Mouse (Mus musculus) liver, embryonic 16.5 days (tissue): ENCODE results near the gene Dnmt3a. TPM values are rescaled to one million over a fixed set of nuclear protein-coding genes. Genes with fewer than 3 reads are reported as not detected.

Experiments used
- ATAC-seq: fragments of 200-750 bp; cut with Nextera tagmentation; 2 replicates; pipeline ENCODE4 v1.8.0; 2017; ENCODE audit warnings: low read depth, mild to moderate bottlenecking, moderate number of reproducible peaks, moderate library complexity
- H3K27ac ChIP-seq: fragments of 300-500 bp; sonication (generic); 2 replicates; pipeline ENCODE4 v1.5.1; 2014; ENCODE audit warnings: mild to moderate bottlenecking, low read length
- H3K27me3 ChIP-seq: fragments of 300-500 bp; sonication (generic); 2 replicates; pipeline ENCODE4 v1.6.1; 2014; ENCODE audit warnings: low read depth, low read length, mixed read lengths; ENCODE audit not compliant: control insufficient read depth, insufficient read depth
- H3K36me3 ChIP-seq: fragments of 300-500 bp; sonication (generic); 2 replicates; pipeline ENCODE4 v1.6.1; 2014; ENCODE audit warnings: mild to moderate bottlenecking; ENCODE audit not compliant: control insufficient read depth, insufficient read depth
- H3K4me1 ChIP-seq: fragments of 300-500 bp; sonication (generic); 2 replicates; pipeline ENCODE4 v1.6.1; 2014; ENCODE audit warnings: low read depth, low read length, mixed read lengths; ENCODE audit not compliant: control insufficient read depth
- H3K4me2 ChIP-seq: fragments of 300-500 bp; sonication (generic); 2 replicates; pipeline ENCODE4 v1.6.1; 2014; ENCODE audit warnings: low read depth, low read length, mixed read lengths
- H3K4me3 ChIP-seq: fragments of 300-500 bp; sonication (generic); 2 replicates; pipeline ENCODE4 v1.5.1; 2014; ENCODE audit warnings: low read depth, mild to moderate bottlenecking, low read length
- H3K9ac ChIP-seq: fragments of 300-500 bp; sonication (generic); 2 replicates; pipeline ENCODE4 v1.6.1; 2014; ENCODE audit warnings: low read depth, low read length
- H3K9me3 ChIP-seq: fragments of 300-500 bp; sonication (generic); replicated peaks from 2 replicates; pipeline ENCODE4 v1.6.1; 2016; ENCODE audit warnings: low read length; ENCODE audit not compliant: control insufficient read depth
- WGBS: fragments of 180-500 bp; shearing (Covaris S2); extraction: QIAGEN DNeasy Blood & Tissue Kit; methylation state at CpG from one replicate; pipeline ENCODE4 v1.1.7; 2014; ENCODE audit not compliant: insufficient replicate concordance; 5-methylcytosine and 5-hydroxymethylcytosine counted together
- polyA plus RNA-seq: library from polyadenylated mRNA; unstranded; fragments of >200 nt; fragmentation: Nextera tagmentation; extraction: Ambion mirVana; gene quantifications from 2 replicates; pipeline ENCODE4 v1.2.1, GENCODE M21; 2015

Gene Dnmt3a
- polyA plus RNA-seq, 1 experiment from 2014 or later = 16.8 TPM

GRCm38 (mm10) chr12:3850165-3850564 is 44.4 kb downstream of the Dnmt3a start:
- Histone ChIP-seq H3K27ac (no peak overlapping the region), H3K4me1 (no peaks in the 10 kb centered on the region; the same call in 1 of the 2 replicates), H3K9ac (no peak overlapping the region), H3K27me3 (no peaks in the 10 kb centered on the region), H3K9me3 (no peaks in the 10 kb centered on the region), H3K4me2 (no peak overlapping the region), H3K36me3 (no peaks in the 10 kb centered on the region; the same call in 1 of the 2 replicates), H3K4me3 (no peak overlapping the region)
- WGBS = 62% methylated on average over 5 of the region's 5 CpGs
- no peak for ATAC-seq

DNA sequence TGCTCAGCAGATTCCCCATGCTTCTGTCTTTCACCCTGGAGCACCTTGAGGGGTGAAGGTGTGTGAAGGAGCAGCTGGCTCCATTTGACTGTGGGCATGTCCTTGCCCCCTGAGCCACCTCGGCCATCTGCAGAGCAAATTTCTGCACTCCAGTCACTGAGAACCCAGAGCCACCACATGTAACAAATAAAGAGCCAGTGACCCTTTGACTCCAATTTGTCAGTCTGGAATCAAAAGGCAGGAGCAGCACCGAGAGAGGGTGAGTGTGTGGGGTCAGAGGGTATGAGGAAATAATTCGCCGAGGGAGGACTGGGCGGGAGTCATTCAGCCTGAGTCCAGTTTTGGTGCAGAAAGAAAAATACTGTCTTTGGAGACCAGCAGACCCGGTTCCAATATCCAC is 44.9 kb downstream of the Dnmt3a start:
- H3K9me3 ChIP-seq = no peaks in the 10 kb centered on the region
- H3K4me1 ChIP-seq = peaks cover 2% of the 10 kb centered on the region
- no peaks in the 10 kb centered on the region; the same call in 1 of the 2 replicates for H3K36me3 ChIP-seq
- no peak overlapping the region for H3K9ac ChIP-seq
- H3K4me2 ChIP-seq = no peak overlapping the region
- H3K27me3 ChIP-seq = no peaks in the 10 kb centered on the region
- no peak overlapping the region for H3K27ac ChIP-seq
- WGBS = 59% methylated on average over 6 of the region's 6 CpGs
- ATAC-seq = peak; percentile 41; the same call in 1 of the 2 replicates
- no peak overlapping the region for H3K4me3 ChIP-seq

- H3K36me3 ChIP-seq = no peaks in the 10 kb centered on the region; the same call in 1 of the 2 replicates
- H3K4me3 ChIP-seq = no peak overlapping the region
- H3K9ac ChIP-seq = no peak overlapping the region
- H3K4me2 ChIP-seq = no peak overlapping the region
- H3K27ac ChIP-seq = no peak overlapping the region
- no peaks in the 10 kb centered on the region for H3K9me3 ChIP-seq
- H3K27me3 ChIP-seq = no peaks in the 10 kb centered on the region
- peaks cover 7% of the 10 kb centered on the region for H3K4me1 ChIP-seq
- 62% methylated on average over 4 of the region's 4 CpGs for WGBS
- no peak for ATAC-seq
These were observed 45.4 kb downstream of the Dnmt3a start for GRCm38 (mm10) chr12:3851179-3851578.

- 53% methylated on average over 5 of the region's 5 CpGs for WGBS
- no peak overlapping the region for H3K9ac ChIP-seq
- peaks cover 12% of the 10 kb centered on the region for H3K4me1 ChIP-seq
- H3K4me3 ChIP-seq = no peak overlapping the region
- no peaks in the 10 kb centered on the region for H3K9me3 ChIP-seq
- H3K27me3 ChIP-seq = no peaks in the 10 kb centered on the region
- no peaks in the 10 kb centered on the region; the same call in 1 of the 2 replicates for H3K36me3 ChIP-seq
- no peak for ATAC-seq
- H3K4me2 ChIP-seq = no peak overlapping the region
- no peak overlapping the region for H3K27ac ChIP-seq
These were observed 46.7 kb downstream of the Dnmt3a start for GRCm38 (mm10) chr12:3852521-3852920.

- H3K4me2 ChIP-seq = no peak overlapping the region
- H3K9ac ChIP-seq = no peak overlapping the region
- peaks cover 14% of the 10 kb centered on the region for H3K4me1 ChIP-seq
- no peaks in the 10 kb centered on the region for H3K36me3 ChIP-seq
- no peak for ATAC-seq
- WGBS = 56% methylated on average over 4 of the region's 4 CpGs
- no peaks in the 10 kb centered on the region for H3K27me3 ChIP-seq
- no peaks in the 10 kb centered on the region for H3K9me3 ChIP-seq
- no peak overlapping the region for H3K27ac ChIP-seq
- H3K4me3 ChIP-seq = no peak overlapping the region
These were observed 48.6 kb downstream of the Dnmt3a start for GRCm38 (mm10) chr12:3854419-3854818.

- Histone ChIP-seq H3K4me1 (peaks cover 14% of the 10 kb centered on the region), H3K9me3 (no peaks in the 10 kb centered on the region), H3K9ac (no peak overlapping the region), H3K4me3 (no peak overlapping the region), H3K27me3 (no peaks in the 10 kb centered on the region), H3K27ac (peak overlapping the region; percentile 58), H3K4me2 (no peak overlapping the region), H3K36me3 (no peaks in the 10 kb centered on the region)
- ATAC-seq = peak; percentile 69
- 20% methylated on average over 7 of the region's 7 CpGs for WGBS
These were observed 50.1 kb downstream of the Dnmt3a start for GRCm38 (mm10) chr12:3855762-3856501.

- ATAC-seq = no peak
- no peak overlapping the region for H3K9ac ChIP-seq
- WGBS = 37% methylated on average over 2 of the region's 2 CpGs
- no peak overlapping the region for H3K4me2 ChIP-seq
- no peaks in the 10 kb centered on the region for H3K9me3 ChIP-seq
- H3K27ac ChIP-seq = peak overlapping the region; percentile 58; the same call in 1 of the 2 replicates
- no peak overlapping the region for H3K4me3 ChIP-seq
- H3K4me1 ChIP-seq = peaks cover 14% of the 10 kb centered on the region
- no peaks in the 10 kb centered on the region for H3K36me3 ChIP-seq
- no peaks in the 10 kb centered on the region for H3K27me3 ChIP-seq
These were observed 50.9 kb downstream of the Dnmt3a start for GRCm38 (mm10) chr12:3856748-3857147.

- no peak overlapping the region for H3K4me3 ChIP-seq
- no peaks in the 10 kb centered on the region for H3K27me3 ChIP-seq
- WGBS = 63% methylated on average over 3 of the region's 3 CpGs
- no peak for ATAC-seq
- H3K9ac ChIP-seq = no peak overlapping the region
- H3K4me2 ChIP-seq = no peak overlapping the region
- H3K4me1 ChIP-seq = peaks cover 14% of the 10 kb centered on the region
- H3K36me3 ChIP-seq = no peaks in the 10 kb centered on the region
- no peaks in the 10 kb centered on the region for H3K9me3 ChIP-seq
- no peak overlapping the region for H3K27ac ChIP-seq
These were observed 51.4 kb downstream of the Dnmt3a start for GRCm38 (mm10) chr12:3857231-3857630.

DNA sequence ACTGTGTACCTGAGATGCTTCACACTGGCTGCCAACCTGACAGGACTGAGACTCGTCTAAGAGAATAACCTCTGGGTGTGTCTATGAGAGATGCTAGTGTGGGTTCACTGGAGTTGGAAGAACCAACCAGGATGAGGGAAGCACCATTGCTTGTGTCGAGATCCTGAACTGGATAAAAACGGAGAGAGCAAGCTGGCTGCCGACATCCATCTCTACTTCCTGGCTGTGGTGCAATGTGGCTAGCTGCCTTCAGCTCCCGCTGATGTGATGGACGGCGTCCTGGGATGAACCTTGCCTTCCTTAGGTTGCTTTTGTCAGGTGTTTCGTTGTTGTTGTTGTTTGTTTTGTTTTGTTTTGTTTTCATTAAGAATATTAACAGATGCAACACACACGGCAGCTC is 52.0 kb downstream of the Dnmt3a start:
- H3K9me3 ChIP-seq = no peaks in the 10 kb centered on the region
- H3K27me3 ChIP-seq = no peaks in the 10 kb centered on the region
- no peak overlapping the region for H3K27ac ChIP-seq
- no peak overlapping the region for H3K9ac ChIP-seq
- peaks cover 14% of the 10 kb centered on the region for H3K4me1 ChIP-seq
- no peak for ATAC-seq
- no peak overlapping the region for H3K4me3 ChIP-seq
- 63% methylated on average over 9 of the region's 9 CpGs for WGBS
- H3K36me3 ChIP-seq = no peaks in the 10 kb centered on the region
- H3K4me2 ChIP-seq = no peak overlapping the region
